Mouse (Mus musculus): Measurements from ENCODE around the gene Ifngr1.

The Ifngr1 gene

GRCm38 (mm10) chr10:19587281-19587680, 4.5 kb upstream of the Ifngr1 start:
- DNase-seq (ENCODE audit: low read depth, low spot score): peak; percentile 77

- no peak for DNase-seq (ENCODE audit: low read depth, low spot score)
Observed at GRCm38 (mm10) chr10:19589626-19590025, 2.1 kb upstream of the Ifngr1 start.

- DNase-seq (ENCODE audit: low read depth, low spot score): no peak
Observed at GRCm38 (mm10) chr10:19591286-19591640, 486 bp upstream of the Ifngr1 start.

DNA sequence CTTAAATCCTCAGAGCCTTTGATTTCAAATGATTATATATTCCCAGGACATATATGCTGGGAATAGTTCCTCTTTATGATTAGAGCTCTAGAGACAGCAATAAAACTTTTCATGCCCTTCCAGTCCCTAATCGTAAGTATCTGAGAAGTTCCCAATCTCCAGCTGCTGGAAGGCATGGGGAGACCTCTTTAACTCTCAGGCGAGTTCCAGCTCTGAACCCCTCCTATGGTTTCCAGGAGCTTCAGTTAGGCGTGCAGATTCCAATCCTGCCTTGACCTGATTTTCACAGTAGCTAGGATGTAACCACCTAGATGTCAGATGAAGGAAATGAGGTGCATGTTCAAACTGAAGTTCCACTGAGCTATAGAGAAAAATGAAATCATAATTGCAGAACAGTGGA, 807 bp downstream of the Ifngr1 start:
- no peak for DNase-seq (ENCODE audit: low read depth, low spot score)

DNA sequence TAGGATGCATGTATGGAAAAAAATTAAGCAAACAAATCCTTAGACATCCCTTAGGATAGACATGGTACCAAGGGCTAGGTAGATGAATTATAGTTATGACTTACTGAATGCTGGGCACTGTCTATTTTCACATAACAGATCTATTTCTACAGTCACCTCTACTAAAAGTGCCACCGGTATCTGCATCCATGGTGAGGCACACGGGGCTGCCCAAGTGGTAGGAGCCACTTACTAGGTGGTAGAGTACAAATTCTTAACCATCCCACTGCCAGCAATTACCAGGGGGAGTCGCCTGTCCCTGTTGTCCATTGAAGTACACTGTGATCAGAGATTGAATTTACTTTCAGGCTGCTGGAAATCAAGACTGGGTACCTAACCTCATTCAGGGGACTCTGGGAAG, 1.5 kb downstream of the Ifngr1 start:
- DNase-seq (ENCODE audit: low read depth, low spot score): no peak

GRCm38 (mm10) chr10:19594201-19594905, 2.6 kb downstream of the Ifngr1 start:
- peak; percentile 41 for DNase-seq (ENCODE audit: low read depth, low spot score)

DNA sequence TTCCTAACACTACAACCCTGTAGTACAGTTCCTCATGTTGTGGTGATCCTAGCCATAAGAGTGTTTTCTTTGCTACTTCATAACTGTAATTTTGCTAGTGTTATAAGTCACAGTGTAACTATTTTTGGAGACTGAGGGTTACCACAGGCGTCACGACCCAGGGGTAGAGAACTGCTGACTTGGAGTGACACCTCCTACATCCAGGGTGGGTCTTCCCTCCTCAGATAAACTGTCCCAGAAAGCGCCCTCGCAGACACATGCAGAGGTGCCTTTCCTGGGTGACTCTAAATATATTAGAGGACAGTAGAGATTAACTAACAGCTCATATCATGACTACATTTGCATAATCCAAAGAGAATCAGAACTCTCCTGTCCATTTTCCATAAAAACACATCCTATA, 5.1 kb downstream of the Ifngr1 start:
- DNase-seq (ENCODE audit: low read depth, low spot score): no peak

DNA sequence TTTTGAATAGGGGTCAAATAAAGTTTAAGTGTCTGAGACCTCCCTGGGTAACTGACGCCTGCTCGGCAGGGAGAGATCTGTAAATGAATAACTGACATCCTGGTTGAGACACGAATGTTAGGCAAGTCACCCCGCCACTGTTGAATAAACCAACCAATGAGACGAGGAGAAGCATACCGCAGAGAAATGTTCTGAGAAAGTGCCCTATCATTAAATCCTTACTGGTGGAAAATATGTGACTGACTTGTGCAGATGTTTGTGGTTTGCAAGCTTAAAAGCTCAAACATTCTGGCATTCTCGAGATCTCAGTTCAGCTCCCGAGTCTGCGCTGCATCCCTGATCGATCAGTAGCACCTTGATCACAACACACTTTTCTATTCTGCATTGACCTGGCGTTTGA, 6.3 kb downstream of the Ifngr1 start:
- DNase-seq (ENCODE audit: low read depth, low spot score): no peak

- no peak for DNase-seq (ENCODE audit: low read depth, low spot score)
Observed at GRCm38 (mm10) chr10:19599331-19600092, 7.8 kb downstream of the Ifngr1 start.

DNA sequence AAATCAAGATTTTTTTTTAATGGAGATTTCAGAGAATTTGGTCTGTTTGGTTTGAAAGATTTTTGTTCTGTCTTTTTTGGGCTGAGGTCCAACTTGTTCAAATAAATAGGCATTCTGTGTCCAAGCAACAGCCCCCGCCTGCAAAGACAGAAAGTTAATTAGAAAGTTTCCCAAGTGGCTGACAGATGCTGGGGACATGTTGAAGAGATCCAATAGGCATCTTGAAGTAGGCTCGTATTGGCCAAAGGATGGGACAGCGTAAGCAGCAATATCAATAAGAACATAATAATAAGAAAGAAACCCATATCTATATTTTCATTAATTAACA, 8.3 kb downstream of the Ifngr1 start:
- no peak for DNase-seq (ENCODE audit: low read depth, low spot score)

DNA sequence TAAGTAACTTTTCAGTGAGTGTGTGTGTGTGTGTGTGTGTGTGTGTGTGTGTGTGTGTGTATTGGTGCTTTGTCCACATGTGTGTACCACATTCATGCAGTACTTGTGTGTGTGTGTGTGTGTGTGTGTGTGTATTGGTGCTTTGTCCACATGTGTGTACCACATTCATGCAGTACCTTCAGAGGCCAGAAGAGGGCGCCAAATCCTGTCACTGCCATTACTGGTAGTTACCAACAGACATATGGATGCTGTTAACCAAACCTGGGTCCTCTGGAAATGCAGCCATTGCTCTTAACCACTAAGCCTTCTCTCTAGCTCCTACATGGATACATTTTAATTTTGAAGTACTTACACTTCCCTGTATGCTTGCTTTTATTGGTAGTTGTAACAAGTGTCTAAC, 9.8 kb downstream of the Ifngr1 start:
- peak; percentile 48 for DNase-seq (ENCODE audit: low read depth, low spot score)

- DNase-seq (ENCODE audit: low read depth, low spot score): no peak
Observed at GRCm38 (mm10) chr10:19603231-19603630, 11.5 kb downstream of the Ifngr1 start.

GRCm38 (mm10) chr10:19609125-19609524, 17.4 kb downstream of the Ifngr1 start:
- no peak for DNase-seq (ENCODE audit: low read depth, low spot score)

DNA sequence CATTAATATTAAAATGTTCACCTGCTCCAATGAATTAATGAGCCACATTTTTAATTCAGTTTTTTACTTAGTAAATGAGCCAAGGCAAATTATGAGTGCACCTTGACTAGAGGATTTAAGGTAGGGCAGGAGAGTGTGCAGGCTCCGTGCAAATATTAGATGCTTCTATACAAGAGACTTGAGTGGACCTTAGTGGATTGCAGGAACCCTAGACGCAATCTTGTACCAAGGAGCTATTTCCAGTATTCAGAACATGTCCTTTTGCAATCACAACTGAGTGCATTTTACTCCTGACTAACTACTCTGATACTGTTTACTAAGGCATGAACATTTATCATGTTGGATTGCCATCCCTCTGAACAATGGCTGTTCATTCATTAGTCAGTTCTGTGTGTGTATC, 19.9 kb downstream of the Ifngr1 start:
- no peak for DNase-seq (ENCODE audit: low read depth, low spot score)

- no peak for DNase-seq (ENCODE audit: low read depth, low spot score)
Observed at GRCm38 (mm10) chr10:19613111-19613753, 21.5 kb downstream of the Ifngr1 start.

- DNase-seq (ENCODE audit: low read depth, low spot score): no peak
Observed at GRCm38 (mm10) chr10:19619736-19620135, 28.0 kb downstream of the Ifngr1 start.

DNA sequence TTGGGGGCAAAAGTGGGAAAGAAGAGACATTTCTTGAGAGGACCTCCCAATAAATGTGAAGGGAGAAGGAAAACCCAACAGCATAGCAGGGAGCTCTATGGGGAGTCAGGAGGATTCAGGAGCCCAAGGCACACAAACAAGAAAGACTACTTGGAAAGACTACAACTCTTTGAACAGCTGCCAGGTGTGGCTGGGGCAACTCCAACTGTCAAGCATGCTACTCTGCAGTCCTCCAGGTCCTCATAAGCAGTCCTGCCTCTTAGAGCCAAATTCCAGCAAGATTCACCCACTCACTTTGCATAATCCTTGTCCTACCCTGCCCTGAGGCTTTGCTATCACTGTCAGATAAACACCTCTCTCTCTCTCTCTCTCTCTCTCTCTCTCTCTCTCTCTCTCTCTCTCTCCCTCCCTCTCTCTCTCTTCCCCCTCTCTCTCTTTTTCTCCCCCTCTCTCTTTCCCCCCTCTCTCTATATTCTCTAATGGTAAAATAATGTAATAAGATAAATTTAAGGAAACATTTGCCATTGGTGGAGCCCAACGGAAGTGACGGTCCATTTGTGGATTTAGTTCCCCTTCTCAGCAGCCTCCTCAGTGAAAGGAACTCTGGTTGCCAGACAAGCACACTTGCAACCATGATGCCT, 29.8 kb downstream of the Ifngr1 start, which contains the start of gene Il22ra2:
Il22ra2 (plus strand) TSS at position 591 of the 641 bp plus-strand sequence.
- DNase-seq (ENCODE audit: low read depth, low spot score): no peak

GRCm38 (mm10) chr10:19624617-19625016, 32.9 kb downstream of the Ifngr1 start:
- DNase-seq (ENCODE audit: low read depth, low spot score): no peak

DNA sequence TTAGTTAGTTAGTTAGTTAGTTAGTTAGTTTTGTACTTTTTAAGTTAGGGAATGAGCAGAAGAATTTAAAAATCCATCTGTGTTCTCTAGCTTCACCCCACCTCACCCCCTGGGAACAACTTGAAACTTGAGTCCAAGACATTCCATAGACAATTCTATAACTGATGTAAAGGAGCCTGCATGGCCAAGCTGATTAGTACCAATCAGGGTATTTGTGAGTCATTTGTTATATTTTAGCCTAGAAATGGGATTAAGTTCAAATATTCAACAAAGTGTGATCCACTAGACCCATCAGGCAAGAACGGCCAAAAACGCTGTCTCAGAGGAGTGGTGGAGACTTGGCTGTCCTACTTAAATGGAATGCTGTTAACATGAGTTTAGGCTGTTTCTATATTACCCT, 35.6 kb downstream of the Ifngr1 start:
- no peak for DNase-seq (ENCODE audit: low read depth, low spot score)

DNA sequence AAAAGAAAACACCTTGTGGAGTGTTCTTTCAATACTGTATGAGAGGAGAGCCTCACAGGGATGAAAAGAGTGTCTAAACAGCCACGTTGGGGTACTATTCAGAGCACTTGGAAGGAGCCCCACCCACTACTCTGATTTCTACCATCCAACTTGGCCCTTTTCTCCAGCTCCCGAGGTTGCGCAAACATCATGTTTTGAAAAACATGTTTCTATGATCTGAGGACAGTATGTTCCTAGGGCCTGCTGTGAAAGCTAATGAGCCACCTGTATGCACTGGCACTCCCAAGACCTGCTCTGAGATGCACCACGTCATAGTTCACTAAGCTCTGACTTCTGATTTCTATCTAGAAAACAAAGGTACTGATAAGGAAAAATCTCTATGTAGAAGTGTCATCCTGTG, 36.0 kb downstream of the Ifngr1 start:
- no peak for DNase-seq (ENCODE audit: low read depth, low spot score)

- no peak for DNase-seq (ENCODE audit: low read depth, low spot score)
Observed at GRCm38 (mm10) chr10:19631616-19632195, 40.0 kb downstream of the Ifngr1 start.

GRCm38 (mm10) chr10:19638851-19639250, 47.1 kb downstream of the Ifngr1 start:
- no peak for DNase-seq (ENCODE audit: low read depth, low spot score)
